Mouse (Mus musculus) cortical plate, adult 2 months (tissue): ENCODE measurements around the gene 9930022D16Rik.

Experiments
- CTCF ChIP-seq: fragments of 200-500 bp; IDR thresholded peaks from 2 replicates; pipeline ENCODE4 v1.5.1; 2011; ENCODE audit warnings: mild to moderate bottlenecking, control low read depth, low read length; ENCODE audit not compliant: insufficient read depth; ENCODE audit errors: extremely low read depth
- POLR2A ChIP-seq: fragments of 200-500 bp; IDR thresholded peaks from 2 replicates; pipeline ENCODE4 v1.6.1; 2011; ENCODE audit warnings: mild to moderate bottlenecking, low read length, control low read depth; ENCODE audit not compliant: insufficient read depth; ENCODE audit errors: extremely low read depth

- no peak for TF ChIP-seq CTCF
- TF ChIP-seq POLR2A = no peak
These were observed 7.3 kb upstream of the 9930022D16Rik start for GRCm38 (mm10) chr11:109406431-109406830.
